Mouse (Mus musculus) heart, postnatal 0 days (tissue): ENCODE data around the gene Magi1.

ENCODE experiments used
- CTCF ChIP-seq: IDR thresholded peaks from 2 replicates; pipeline ENCODE4 v1.5.1; 2016; ENCODE audit warnings: antibody characterized with exemption, control low read depth, low read depth
- EP300 ChIP-seq: IDR thresholded peaks from 2 replicates; pipeline ENCODE4 v1.6.1; 2016; ENCODE audit warnings: antibody characterized with exemption, low read depth

- TF ChIP-seq CTCF (no peak), EP300 (no peak)
These were observed 149.6 kb downstream of the Magi1 start for GRCm38 (mm10) chr6:94134159-94134558.
